Mouse (Mus musculus) hindbrain, postnatal 0 days (tissue): ENCODE results near the gene Ctnnbl1. TPM values are rescaled to one million over a fixed set of nuclear protein-coding genes. Genes with fewer than 3 reads are reported as not detected.
A peak's percentile ranks its signal among the peaks of the same experiment; 100 is the strongest.

ENCODE experiments used
- ATAC-seq: fragments of 200-750 bp; cut with Nextera tagmentation; 2 replicates; pipeline ENCODE4 v1.8.0; 2017; ENCODE audit warnings: mild to moderate bottlenecking, moderate TSS enrichment, moderate library complexity
- DNase-seq: peaks from one replicate; pipeline ENCODE4 v3.0.0-alpha.2; 2015; ENCODE audit warnings: low spot score
- H3K27ac ChIP-seq: fragments of 300-500 bp; sonication (generic); 2 replicates; pipeline ENCODE4 v1.5.1; 2014; ENCODE audit warnings: mild to moderate bottlenecking
- H3K27me3 ChIP-seq: fragments of 300-500 bp; sonication (generic); 2 replicates; pipeline ENCODE4 v1.6.1; 2014; ENCODE audit warnings: low read length, mixed read lengths; ENCODE audit not compliant: insufficient read depth
- H3K36me3 ChIP-seq: fragments of 300-500 bp; sonication (generic); 2 replicates; pipeline ENCODE4 v1.6.1; 2014; ENCODE audit warnings: low read length, mixed read lengths; ENCODE audit not compliant: insufficient read depth
- H3K4me1 ChIP-seq: fragments of 300-500 bp; sonication (generic); 2 replicates; pipeline ENCODE4 v1.6.1; 2014; ENCODE audit warnings: antibody characterized with exemption, low read length, mixed read lengths; ENCODE audit not compliant: insufficient read depth
- H3K4me2 ChIP-seq: fragments of 300-500 bp; sonication (generic); 2 replicates; pipeline ENCODE4 v1.6.1; 2014; ENCODE audit warnings: low read depth, mild to moderate bottlenecking, low read length, moderate library complexity, mixed read lengths
- H3K4me3 ChIP-seq: fragments of 300-500 bp; sonication (generic); 2 replicates; pipeline ENCODE4 v1.5.1; 2014; ENCODE audit warnings: low read length
- H3K9ac ChIP-seq: fragments of 300-500 bp; sonication (generic); replicated peaks from 2 replicates; pipeline ENCODE4 v1.6.1; 2014; ENCODE audit warnings: mild to moderate bottlenecking, low read length, moderate library complexity, mixed read lengths
- H3K9me3 ChIP-seq: fragments of 300-500 bp; sonication (generic); 2 replicates; pipeline ENCODE4 v1.6.1; 2016; ENCODE audit warnings: low read length, mixed read lengths
- CTCF ChIP-seq: IDR thresholded peaks from 2 replicates; pipeline ENCODE4 v1.5.1; 2016; ENCODE audit warnings: antibody characterized with exemption, control low read depth, low read depth
- WGBS: fragments of 180-500 bp; shearing (Covaris S2); extraction: QIAGEN DNeasy Blood & Tissue Kit; methylation state at CpG from one replicate; pipeline ENCODE4 v1.1.7; 2014; 5-methylcytosine and 5-hydroxymethylcytosine counted together
- polyA plus RNA-seq: library from polyadenylated mRNA; unstranded; fragments of >200 nt; fragmentation: Nextera tagmentation; extraction: Ambion mirVana; gene quantifications from 2 replicates; pipeline ENCODE4 v1.2.1, GENCODE M21; 2015
- total RNA-seq: library from RNA; depleted of rRNA; stranded (reverse); fragments of >200 nt; gene quantifications from 2 replicates; pipeline ENCODE4 v1.2.3, GENCODE M21; 2014

The Ctnnbl1 gene
- total and polyA plus RNA-seq, 2 experiments from 2014 or later: 30.3 to 45.4 TPM

- Histone ChIP-seq H3K9ac (no peak overlapping the region), H3K4me2 (no peak overlapping the region), H3K27ac (no peak overlapping the region; the same call in 1 of the 2 replicates), H3K4me1 (peaks cover 12% of the 10 kb centered on the region; the same call in 1 of the 2 replicates), H3K4me3 (no peak overlapping the region), H3K27me3 (no peaks in the 10 kb centered on the region), H3K9me3 (no peaks in the 10 kb centered on the region), H3K36me3 (no peaks in the 10 kb centered on the region)
- DNase-seq: no peak
- WGBS: 16% methylated on average over 8 of the region's 8 CpGs
- TF ChIP-seq CTCF: no peak
- no peak for ATAC-seq
Measured at GRCm38 (mm10) chr2:157703155-157703554, 34.0 kb upstream of the Ctnnbl1 start.

- Histone ChIP-seq H3K4me3 (no peak overlapping the region), H3K27me3 (no peaks in the 10 kb centered on the region), H3K9me3 (no peaks in the 10 kb centered on the region), H3K36me3 (no peaks in the 10 kb centered on the region), H3K4me2 (0 out of 2 replicates have a peak overlapping the region, but pooled peaks have one; percentile 5), H3K4me1 (peaks cover 12% of the 10 kb centered on the region; the same call in 1 of the 2 replicates), H3K27ac (peak overlapping the region; percentile 29; the same call in 1 of the 2 replicates), H3K9ac (no peak overlapping the region)
- no peak for TF ChIP-seq CTCF
- 17% methylated on average over 28 of the region's 28 CpGs for WGBS
- peak; percentile 72 for DNase-seq
- peak; percentile 31 for ATAC-seq
Measured at GRCm38 (mm10) chr2:157704991-157705776, 32.0 kb upstream of the Ctnnbl1 start.

- Histone ChIP-seq H3K4me1 (peaks cover 12% of the 10 kb centered on the region; the same call in 1 of the 2 replicates), H3K36me3 (no peaks in the 10 kb centered on the region), H3K9me3 (no peaks in the 10 kb centered on the region), H3K9ac (no peak overlapping the region), H3K4me3 (no peak overlapping the region), H3K27me3 (no peaks in the 10 kb centered on the region), H3K27ac (no peak overlapping the region), H3K4me2 (no peak overlapping the region)
- WGBS: 37% methylated on average over 8 of the region's 8 CpGs
- TF ChIP-seq CTCF: no peak
- ATAC-seq (no peak), DNase-seq (no peak)
Measured at GRCm38 (mm10) chr2:157705777-157706158, 31.4 kb upstream of the Ctnnbl1 start.

GRCm38 (mm10) chr2:157707191-157707923 lies 29.8 kb upstream of the Ctnnbl1 start:
- H3K4me1 ChIP-seq: peaks cover 12% of the 10 kb centered on the region; the same call in 1 of the 2 replicates
- DNase-seq: no peak
- 55% methylated on average over 11 of the region's 11 CpGs for WGBS
- H3K4me3 ChIP-seq: no peak overlapping the region
- H3K36me3 ChIP-seq: no peaks in the 10 kb centered on the region
- TF ChIP-seq CTCF: no peak
- ATAC-seq: peak; percentile 36; the same call in 1 of the 2 replicates
- no peaks in the 10 kb centered on the region for H3K27me3 ChIP-seq
- H3K9me3 ChIP-seq: no peaks in the 10 kb centered on the region
- H3K4me2 ChIP-seq: no peak overlapping the region
- no peak overlapping the region for H3K27ac ChIP-seq
- H3K9ac ChIP-seq: no peak overlapping the region

- Histone ChIP-seq H3K36me3 (no peaks in the 10 kb centered on the region), H3K27ac (no peak overlapping the region), H3K4me1 (peaks cover 19% of the 10 kb centered on the region; the same call in 1 of the 2 replicates), H3K9me3 (no peaks in the 10 kb centered on the region), H3K4me3 (no peak overlapping the region), H3K4me2 (no peak overlapping the region), H3K9ac (no peak overlapping the region), H3K27me3 (no peaks in the 10 kb centered on the region)
- no peak for TF ChIP-seq CTCF
- DNase-seq (no peak), ATAC-seq (no peak)
- 79% methylated on average over 6 of the region's 6 CpGs for WGBS
Measured at GRCm38 (mm10) chr2:157712677-157713076, 24.5 kb upstream of the Ctnnbl1 start.

GRCm38 (mm10) chr2:157715586-157716191 lies 21.5 kb upstream of the Ctnnbl1 start:
- WGBS: 20% methylated on average over 12 of the region's 12 CpGs
- Histone ChIP-seq H3K36me3 (no peaks in the 10 kb centered on the region), H3K9ac (no peak overlapping the region), H3K4me3 (no peak overlapping the region), H3K4me2 (no peak overlapping the region; the same call in 1 of the 2 replicates), H3K27me3 (no peaks in the 10 kb centered on the region), H3K9me3 (no peaks in the 10 kb centered on the region), H3K4me1 (peaks cover 19% of the 10 kb centered on the region; the same call in 1 of the 2 replicates), H3K27ac (no peak overlapping the region)
- DNase-seq (peak; percentile 67), ATAC-seq (peak; percentile 67)
- no peak for TF ChIP-seq CTCF
